Mouse (Mus musculus) heart, embryonic 16.5 days (tissue): ENCODE measurements around the gene Cfi. TPM values are rescaled to one million over a fixed set of nuclear protein-coding genes. Genes with fewer than 3 reads are reported as not detected.

Experiments used
- ATAC-seq: fragments of 200-750 bp; cut with Nextera tagmentation; replicated peaks from 2 replicates; pipeline ENCODE4 v1.8.0; 2017; ENCODE audit warnings: moderate number of reproducible peaks; ENCODE audit not compliant: insufficient read depth, low FRiP score; ENCODE audit errors: extremely low read depth
- H3K27ac ChIP-seq: fragments of 300-500 bp; sonication (generic); 2 replicates; pipeline ENCODE4 v1.5.1; 2014; ENCODE audit warnings: mild to moderate bottlenecking, low read length, control low read depth, moderate library complexity
- H3K27me3 ChIP-seq: fragments of 300-500 bp; sonication (generic); 2 replicates; pipeline ENCODE4 v1.6.1; 2014; ENCODE audit warnings: low read length, mixed read lengths; ENCODE audit not compliant: control insufficient read depth, insufficient read depth
- H3K36me3 ChIP-seq: fragments of 300-500 bp; sonication (generic); 2 replicates; pipeline ENCODE4 v1.6.1; 2014; ENCODE audit not compliant: control insufficient read depth, insufficient read depth
- H3K4me1 ChIP-seq: fragments of 300-500 bp; sonication (generic); 2 replicates; pipeline ENCODE4 v1.6.1; 2014; ENCODE audit warnings: low read length, mixed read lengths; ENCODE audit not compliant: control insufficient read depth, insufficient read depth
- H3K4me2 ChIP-seq: fragments of 300-500 bp; sonication (generic); 2 replicates; pipeline ENCODE4 v1.6.1; 2014; ENCODE audit warnings: low read depth, mild to moderate bottlenecking, control low read depth, low read length
- H3K4me3 ChIP-seq: fragments of 300-500 bp; sonication (generic); 2 replicates; pipeline ENCODE4 v1.5.1; 2014; ENCODE audit warnings: mild to moderate bottlenecking, control low read depth, low read length
- H3K9ac ChIP-seq: fragments of 300-500 bp; sonication (generic); 2 replicates; pipeline ENCODE4 v1.6.1; 2014; ENCODE audit warnings: low read length, control low read depth
- H3K9me3 ChIP-seq: fragments of 300-500 bp; sonication (generic); replicated peaks from 2 replicates; pipeline ENCODE4 v1.6.1; 2016; ENCODE audit warnings: low read length; ENCODE audit not compliant: control insufficient read depth
- WGBS: fragments of 180-500 bp; shearing (Covaris S2); extraction: QIAGEN DNeasy Blood & Tissue Kit; methylation state at CpG from one replicate; pipeline ENCODE4 v1.1.7; 2014; 5-methylcytosine and 5-hydroxymethylcytosine counted together
- polyA plus RNA-seq: library from polyadenylated mRNA; unstranded; fragments of >200 nt; fragmentation: Nextera tagmentation; extraction: Ambion mirVana; gene quantifications from 2 replicates; pipeline ENCODE4 v1.2.1, GENCODE M21; 2015

Gene Cfi
- polyA plus RNA-seq, 1 experiment from 2014 or later, result 2.5 TPM

- no peak overlapping the region for H3K4me3 ChIP-seq
- no peak for ATAC-seq
- H3K4me1 ChIP-seq, result peaks cover 8% of the 10 kb centered on the region; the same call in 1 of the 2 replicates
- no peak overlapping the region for H3K27ac ChIP-seq
- H3K27me3 ChIP-seq, result no peaks in the 10 kb centered on the region
- no peaks in the 10 kb centered on the region for H3K36me3 ChIP-seq
- no peak overlapping the region for H3K9ac ChIP-seq
- 35% methylated on average over 7 of the region's 7 CpGs for WGBS
- no peaks in the 10 kb centered on the region for H3K9me3 ChIP-seq
- no peak overlapping the region for H3K4me2 ChIP-seq
Observed at GRCm38 (mm10) chr3:129838017-129838416, 2.3 kb downstream of the Cfi start.

GRCm38 (mm10) chr3:129845868-129846267, 10.2 kb downstream of the Cfi start:
- H3K36me3 ChIP-seq, result no peaks in the 10 kb centered on the region
- WGBS, result 72% methylated on average over 2 of the region's 2 CpGs
- no peak overlapping the region for H3K4me3 ChIP-seq
- no peaks in the 10 kb centered on the region for H3K4me1 ChIP-seq
- H3K27ac ChIP-seq, result no peak overlapping the region
- no peak overlapping the region for H3K4me2 ChIP-seq
- no peaks in the 10 kb centered on the region for H3K9me3 ChIP-seq
- no peak for ATAC-seq
- H3K9ac ChIP-seq, result no peak overlapping the region
- no peaks in the 10 kb centered on the region for H3K27me3 ChIP-seq

- 83% methylated on average over 7 of the region's 7 CpGs for WGBS
- ATAC-seq, result no peak
Observed at GRCm38 (mm10) chr3:129846846-129847245, 11.2 kb downstream of the Cfi start.

GRCm38 (mm10) chr3:129862592-129862991, 26.9 kb downstream of the Cfi start:
- ATAC-seq, result no peak
- H3K27me3 ChIP-seq, result no peaks in the 10 kb centered on the region
- H3K4me2 ChIP-seq, result no peak overlapping the region
- H3K4me3 ChIP-seq, result no peak overlapping the region
- peaks cover 11% of the 10 kb centered on the region for H3K9me3 ChIP-seq
- H3K27ac ChIP-seq, result no peak overlapping the region
- H3K36me3 ChIP-seq, result no peaks in the 10 kb centered on the region
- H3K4me1 ChIP-seq, result no peaks in the 10 kb centered on the region
- 67% methylated on average over 2 of the region's 2 CpGs for WGBS
- no peak overlapping the region for H3K9ac ChIP-seq

More at GRCm38 (mm10) chr3:129846846-129847245, 11.2 kb downstream of the Cfi start:
- Histone ChIP-seq H3K27ac (no peak overlapping the region), H3K36me3 (no peaks in the 10 kb centered on the region), H3K9ac (no peak overlapping the region), H3K4me2 (no peak overlapping the region), H3K4me1 (no peaks in the 10 kb centered on the region), H3K4me3 (no peak overlapping the region), H3K27me3 (no peaks in the 10 kb centered on the region), H3K9me3 (no peaks in the 10 kb centered on the region)

GRCm38 (mm10) chr3:129863698-129864097, 28.0 kb downstream of the Cfi start:
- 47% methylated on average over 14 of the region's 14 CpGs for WGBS
- no peaks in the 10 kb centered on the region for H3K27me3 ChIP-seq

GRCm38 (mm10) chr3:129877327-129877726, 41.6 kb downstream of the Cfi start:
- no peaks in the 10 kb centered on the region for H3K36me3 ChIP-seq
- no peak for ATAC-seq
- H3K4me3 ChIP-seq, result no peak overlapping the region
- H3K4me2 ChIP-seq, result no peak overlapping the region
- WGBS, result 81% methylated on average over 10 of the region's 10 CpGs
- H3K9ac ChIP-seq, result no peak overlapping the region
- no peak overlapping the region for H3K27ac ChIP-seq
- no peaks in the 10 kb centered on the region for H3K9me3 ChIP-seq
- no peaks in the 10 kb centered on the region for H3K27me3 ChIP-seq
- H3K4me1 ChIP-seq, result peaks cover 9% of the 10 kb centered on the region

More at GRCm38 (mm10) chr3:129863698-129864097, 28.0 kb downstream of the Cfi start:
- no peaks in the 10 kb centered on the region for H3K4me1 ChIP-seq
- H3K27ac ChIP-seq, result no peak overlapping the region
- H3K9ac ChIP-seq, result no peak overlapping the region
- peaks cover 4% of the 10 kb centered on the region; the same call in 1 of the 2 replicates for H3K9me3 ChIP-seq
- ATAC-seq, result no peak
- H3K4me2 ChIP-seq, result no peak overlapping the region
- H3K4me3 ChIP-seq, result no peak overlapping the region
- H3K36me3 ChIP-seq, result no peaks in the 10 kb centered on the region

- Histone ChIP-seq H3K36me3 (no peaks in the 10 kb centered on the region), H3K4me2 (peak within 1 kb of the TSS; percentile 89), H3K4me1 (peaks cover 9% of the 10 kb centered on the region), H3K27ac (peak within 1 kb of the TSS; percentile 78), H3K27me3 (no peaks in the 10 kb centered on the region), H3K9me3 (no peaks in the 10 kb centered on the region), H3K4me3 (peak within 1 kb of the TSS; percentile 58), H3K9ac (peak within 1 kb of the TSS; percentile 73)
- ATAC-seq, result peak; percentile 87
- WGBS, result under 1% methylated on average over 64 of the region's 66 CpGs
Observed at GRCm38 (mm10) chr3:129878405-129879021, 42.8 kb downstream of the Cfi start, which contains the start of gene Pla2g12a. TSS of gene Pla2g12a (plus strand) at chr3:129878606.

- H3K4me1 ChIP-seq, result peaks cover 9% of the 10 kb centered on the region
- no peaks in the 10 kb centered on the region for H3K36me3 ChIP-seq
- no peaks in the 10 kb centered on the region for H3K27me3 ChIP-seq
- peak overlapping the region; percentile 73 for H3K9ac ChIP-seq
- WGBS, result under 1% methylated on average over 25 of the region's 25 CpGs
- peak overlapping the region; percentile 78 for H3K27ac ChIP-seq
- H3K9me3 ChIP-seq, result no peaks in the 10 kb centered on the region
- peak overlapping the region; percentile 58 for H3K4me3 ChIP-seq
- peak; percentile 59 for ATAC-seq
- H3K4me2 ChIP-seq, result peak overlapping the region; percentile 89
Observed at GRCm38 (mm10) chr3:129879131-129879757, 43.6 kb downstream of the Cfi start.

- Histone ChIP-seq H3K4me3 (peak overlapping the region; percentile 58), H3K9ac (no peak overlapping the region; the same call in 1 of the 2 replicates)
- 82% methylated on average over 2 of the region's 2 CpGs for WGBS
Observed at GRCm38 (mm10) chr3:129879913-129880312, 44.2 kb downstream of the Cfi start.

More at GRCm38 (mm10) chr3:129879913-129880312, 44.2 kb downstream of the Cfi start:
- ATAC-seq, result no peak
- Histone ChIP-seq H3K9me3 (no peaks in the 10 kb centered on the region), H3K27ac (peak overlapping the region; percentile 78; the same call in 1 of the 2 replicates), H3K36me3 (no peaks in the 10 kb centered on the region), H3K27me3 (no peaks in the 10 kb centered on the region), H3K4me1 (peaks cover 9% of the 10 kb centered on the region), H3K4me2 (peak overlapping the region; percentile 89)
